Mouse (Mus musculus): ENCODE results near the gene Tsks.

DNA sequence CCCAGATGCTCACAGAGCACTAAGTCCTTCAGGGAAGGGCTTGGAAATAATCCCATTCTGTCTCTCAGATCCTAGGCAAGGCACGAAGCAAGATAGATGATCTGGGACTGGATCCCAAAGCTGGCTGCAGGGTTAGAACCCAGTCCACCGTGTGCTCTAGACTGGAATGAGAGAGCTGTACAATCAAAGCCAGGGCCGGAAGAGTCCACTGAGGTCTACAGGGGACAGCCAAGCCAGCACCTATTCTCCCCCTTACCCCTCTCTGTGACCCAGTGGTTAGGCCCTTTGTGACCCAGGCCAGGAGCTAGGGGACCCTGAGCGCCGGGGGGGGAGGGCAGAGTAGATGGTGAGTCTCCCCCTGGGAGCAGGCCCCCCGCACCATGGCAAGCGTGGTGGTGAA is at the start of gene Tsks:
- TF ChIP-seq TAL1 (IDR thresholded peaks at IDR 0.05; ENCODE audit: low read length) (no peak), GATA1 (IDR thresholded peaks at IDR 0.05; ENCODE audit: low read length) (no peak)
